Mouse (Mus musculus) macrophage (primary cell): ENCODE results near the gene Aim2. TPM values are rescaled to one million over a fixed set of nuclear protein-coding genes. Genes with fewer than 3 reads are reported as not detected.

Experiments used
- H3K27ac ChIP-seq: fragments of 350-480 bp; formaldehyde crosslinking; 2 replicates; pipeline ENCODE4 v1.9.0; 2021
- H3K36me3 ChIP-seq: fragments of 350-480 bp; formaldehyde crosslinking; 2 replicates; pipeline ENCODE4 v1.9.0; 2021; ENCODE audit errors: inconsistent target
- H3K4me3 ChIP-seq: fragments of 350-480 bp; formaldehyde crosslinking; 2 replicates; pipeline ENCODE4 v1.9.0; 2021; ENCODE audit errors: inconsistent target
- H3K79me2 ChIP-seq: fragments of 350-480 bp; formaldehyde crosslinking; 2 replicates; pipeline ENCODE4 v1.9.0; 2021; ENCODE audit errors: inconsistent target
- WGBS: methylation state at CpG from one replicate; pipeline ENCODE4 v1.1.7; 2026; ENCODE audit warnings: inconsistent platforms; ENCODE audit not compliant: missing documents; 5-methylcytosine and 5-hydroxymethylcytosine counted together
- polyA plus RNA-seq: library from polyadenylated mRNA; stranded (reverse); fragments of 250-400 nt; gene quantifications from 3 replicates; pipeline ENCODE4 v1.2.4, GENCODE M21; 2018; ENCODE audit warnings: inconsistent platforms

Gene Aim2
- polyA plus RNA-seq, 1 experiment from 2014 or later: 91.8 TPM

GRCm38 (mm10) chr1:173359590-173360290, 9.1 kb downstream of the Aim2 start:
- 73% methylated on average over 4 of the region's 4 CpGs for WGBS
- H3K36me3 ChIP-seq: no peaks in the 10 kb centered on the region
- no peak overlapping the region for H3K27ac ChIP-seq
- H3K79me2 ChIP-seq: no peaks in the 10 kb centered on the region
- no peak overlapping the region for H3K4me3 ChIP-seq

- 21% methylated on average over 6 of the region's 6 CpGs for WGBS
- no peaks in the 10 kb centered on the region for H3K79me2 ChIP-seq
- no peaks in the 10 kb centered on the region for H3K36me3 ChIP-seq
- no peak overlapping the region for H3K4me3 ChIP-seq
- no peak overlapping the region for H3K27ac ChIP-seq
Observed at GRCm38 (mm10) chr1:173361651-173362050, 11.0 kb downstream of the Aim2 start.

GRCm38 (mm10) chr1:173363436-173363835, 12.8 kb downstream of the Aim2 start:
- no peaks in the 10 kb centered on the region for H3K79me2 ChIP-seq
- 84% methylated on average over 2 of the region's 2 CpGs for WGBS
- no peaks in the 10 kb centered on the region for H3K36me3 ChIP-seq
- H3K27ac ChIP-seq: no peak overlapping the region
- H3K4me3 ChIP-seq: no peak overlapping the region

- Histone ChIP-seq H3K27ac (no peak overlapping the region), H3K79me2 (no peaks in the 10 kb centered on the region), H3K36me3 (no peaks in the 10 kb centered on the region), H3K4me3 (no peak overlapping the region)
- 96% methylated on average over 4 of the region's 4 CpGs for WGBS
Observed at GRCm38 (mm10) chr1:173364125-173364800, 13.6 kb downstream of the Aim2 start.

GRCm38 (mm10) chr1:173365970-173366409, 15.3 kb downstream of the Aim2 start:
- no peak overlapping the region for H3K4me3 ChIP-seq

GRCm38 (mm10) chr1:173366701-173367355, 16.1 kb downstream of the Aim2 start:
- Histone ChIP-seq H3K79me2 (no peaks in the 10 kb centered on the region), H3K4me3 (no peak overlapping the region), H3K27ac (no peak overlapping the region), H3K36me3 (no peaks in the 10 kb centered on the region)
- under 1% methylated on average over 31 of the region's 31 CpGs for WGBS

More at GRCm38 (mm10) chr1:173365970-173366409, 15.3 kb downstream of the Aim2 start:
- 2% methylated on average over 13 of the region's 13 CpGs for WGBS
- H3K27ac ChIP-seq: no peak overlapping the region
- H3K79me2 ChIP-seq: no peaks in the 10 kb centered on the region
- no peaks in the 10 kb centered on the region for H3K36me3 ChIP-seq

- no peaks in the 10 kb centered on the region for H3K36me3 ChIP-seq
- H3K27ac ChIP-seq: no peak within 1 kb of the TSS
- no peak within 1 kb of the TSS for H3K4me3 ChIP-seq
- 4% methylated on average over 43 of the region's 46 CpGs for WGBS
- no peaks in the 10 kb centered on the region for H3K79me2 ChIP-seq
Observed at GRCm38 (mm10) chr1:173367356-173368046, 16.8 kb downstream of the Aim2 start, which contains the start of gene Cadm3. TSS of gene Cadm3 (minus strand) at chr1:173367695.

GRCm38 (mm10) chr1:173369611-173370010, 18.9 kb downstream of the Aim2 start:
- WGBS: 56% methylated on average over 2 of the region's 2 CpGs
- no peaks in the 10 kb centered on the region for H3K79me2 ChIP-seq
- no peak overlapping the region for H3K4me3 ChIP-seq
- H3K36me3 ChIP-seq: no peaks in the 10 kb centered on the region
- H3K27ac ChIP-seq: no peak overlapping the region

- Histone ChIP-seq H3K36me3 (no peaks in the 10 kb centered on the region), H3K27ac (no peak overlapping the region), H3K79me2 (no peaks in the 10 kb centered on the region), H3K4me3 (no peak overlapping the region)
- 82% methylated on average over 6 of the region's 6 CpGs for WGBS
Observed at GRCm38 (mm10) chr1:173370456-173370855, 19.8 kb downstream of the Aim2 start.

GRCm38 (mm10) chr1:173371586-173371985, 20.9 kb downstream of the Aim2 start:
- Histone ChIP-seq H3K36me3 (no peaks in the 10 kb centered on the region), H3K27ac (no peak overlapping the region), H3K4me3 (no peak overlapping the region), H3K79me2 (no peaks in the 10 kb centered on the region)
- WGBS: 75% methylated on average over 6 of the region's 6 CpGs

- 3% methylated on average over 7 of the region's 7 CpGs for WGBS
- no peaks in the 10 kb centered on the region for H3K36me3 ChIP-seq
Observed at GRCm38 (mm10) chr1:173374020-173374419, 23.3 kb downstream of the Aim2 start.

GRCm38 (mm10) chr1:173377380-173378112, 26.9 kb downstream of the Aim2 start:
- 26% methylated on average over 13 of the region's 13 CpGs for WGBS
- Histone ChIP-seq H3K4me3 (no peak overlapping the region), H3K79me2 (no peaks in the 10 kb centered on the region), H3K36me3 (no peaks in the 10 kb centered on the region), H3K27ac (no peak overlapping the region)

More at GRCm38 (mm10) chr1:173374020-173374419, 23.3 kb downstream of the Aim2 start:
- Histone ChIP-seq H3K79me2 (no peaks in the 10 kb centered on the region), H3K4me3 (no peak overlapping the region), H3K27ac (no peak overlapping the region)

GRCm38 (mm10) chr1:173381436-173381835, 30.8 kb downstream of the Aim2 start:
- Histone ChIP-seq H3K27ac (no peak overlapping the region), H3K79me2 (no peaks in the 10 kb centered on the region), H3K4me3 (no peak overlapping the region), H3K36me3 (no peaks in the 10 kb centered on the region)
- 94% methylated on average over 6 of the region's 6 CpGs for WGBS

- 55% methylated on average over 3 of the region's 3 CpGs for WGBS
- no peak overlapping the region for H3K27ac ChIP-seq
- no peaks in the 10 kb centered on the region for H3K36me3 ChIP-seq
- no peaks in the 10 kb centered on the region for H3K79me2 ChIP-seq
- H3K4me3 ChIP-seq: no peak overlapping the region
Observed at GRCm38 (mm10) chr1:173389431-173389830, 38.8 kb downstream of the Aim2 start.
